Mouse (Mus musculus): ENCODE results near the gene Oxld1.

Gene Oxld1

GRCm38 (mm10) chr11:120457772-120458751 is at the start of gene Oxld1, which contains the start of gene Ccdc137:
TSS of gene Oxld1 (minus strand) at chr11:120458068.
TSS of gene Ccdc137 (plus strand) at chr11:120458115.
- DNase-seq = peak; percentile 80

- DNase-seq = peak; percentile 79
Measured at GRCm38 (mm10) chr11:120506899-120507298, 49.0 kb upstream of the Oxld1 start.

- no peak for DNase-seq
Measured at GRCm38 (mm10) chr11:120505661-120506060, 47.8 kb upstream of the Oxld1 start.

- DNase-seq = no peak
Measured at GRCm38 (mm10) chr11:120501701-120502100, 43.8 kb upstream of the Oxld1 start.

GRCm38 (mm10) chr11:120501018-120501417 is 43.1 kb upstream of the Oxld1 start:
- DNase-seq = no peak

- DNase-seq = peak; percentile 85
Measured at GRCm38 (mm10) chr11:120500357-120500756, 42.5 kb upstream of the Oxld1 start.

- no peak for DNase-seq
Measured at GRCm38 (mm10) chr11:120499894-120500293, 42.0 kb upstream of the Oxld1 start.

- no peak for DNase-seq
Measured at GRCm38 (mm10) chr11:120498891-120499290, 41.0 kb upstream of the Oxld1 start.

- no peak for DNase-seq
Measured at GRCm38 (mm10) chr11:120498226-120498625, 40.4 kb upstream of the Oxld1 start.

- DNase-seq = no peak
Measured at GRCm38 (mm10) chr11:120497436-120497835, 39.6 kb upstream of the Oxld1 start.

GRCm38 (mm10) chr11:120493911-120494310 is 36.0 kb upstream of the Oxld1 start:
- no peak for DNase-seq

GRCm38 (mm10) chr11:120493351-120493750 is 35.5 kb upstream of the Oxld1 start:
- DNase-seq = no peak

GRCm38 (mm10) chr11:120492878-120493203 is 35.0 kb upstream of the Oxld1 start:
- no peak for DNase-seq

- DNase-seq = peak; percentile 58
Measured at GRCm38 (mm10) chr11:120492024-120492877, 34.4 kb upstream of the Oxld1 start.

GRCm38 (mm10) chr11:120491317-120492023 is 33.6 kb upstream of the Oxld1 start, which contains the start of gene Slc25a10:
TSS of gene Slc25a10 (plus strand) at chr11:120491840.
- DNase-seq = peak; percentile 96

- peak; percentile 61 for DNase-seq
Measured at GRCm38 (mm10) chr11:120490291-120491046, 32.6 kb upstream of the Oxld1 start.

- peak; percentile 85 for DNase-seq
Measured at GRCm38 (mm10) chr11:120489054-120489761, 31.3 kb upstream of the Oxld1 start.

GRCm38 (mm10) chr11:120488516-120488915 is 30.6 kb upstream of the Oxld1 start:
- no peak for DNase-seq

- no peak for DNase-seq
Measured at GRCm38 (mm10) chr11:120485251-120485650, 27.4 kb upstream of the Oxld1 start.

GRCm38 (mm10) chr11:120484265-120484981 is 26.6 kb upstream of the Oxld1 start, which contains the start of gene Mrpl12:
TSS of gene Mrpl12 (plus strand) at chr11:120484613.
- DNase-seq = peak; percentile 92

Measured in lung, postnatal 36 days (tissue).